Mouse (Mus musculus): Measurements from ENCODE around the gene Acox1. TPM values are rescaled to one million over a fixed set of nuclear protein-coding genes. Genes with fewer than 3 reads are reported as not detected.

Acox1 gene
- 67.5 and 75.7 TPM in 2 replicates for polyA plus RNA-seq (2014; fragmentation: Nextera tagmentation; extraction: Ambion mirVana)

DNA sequence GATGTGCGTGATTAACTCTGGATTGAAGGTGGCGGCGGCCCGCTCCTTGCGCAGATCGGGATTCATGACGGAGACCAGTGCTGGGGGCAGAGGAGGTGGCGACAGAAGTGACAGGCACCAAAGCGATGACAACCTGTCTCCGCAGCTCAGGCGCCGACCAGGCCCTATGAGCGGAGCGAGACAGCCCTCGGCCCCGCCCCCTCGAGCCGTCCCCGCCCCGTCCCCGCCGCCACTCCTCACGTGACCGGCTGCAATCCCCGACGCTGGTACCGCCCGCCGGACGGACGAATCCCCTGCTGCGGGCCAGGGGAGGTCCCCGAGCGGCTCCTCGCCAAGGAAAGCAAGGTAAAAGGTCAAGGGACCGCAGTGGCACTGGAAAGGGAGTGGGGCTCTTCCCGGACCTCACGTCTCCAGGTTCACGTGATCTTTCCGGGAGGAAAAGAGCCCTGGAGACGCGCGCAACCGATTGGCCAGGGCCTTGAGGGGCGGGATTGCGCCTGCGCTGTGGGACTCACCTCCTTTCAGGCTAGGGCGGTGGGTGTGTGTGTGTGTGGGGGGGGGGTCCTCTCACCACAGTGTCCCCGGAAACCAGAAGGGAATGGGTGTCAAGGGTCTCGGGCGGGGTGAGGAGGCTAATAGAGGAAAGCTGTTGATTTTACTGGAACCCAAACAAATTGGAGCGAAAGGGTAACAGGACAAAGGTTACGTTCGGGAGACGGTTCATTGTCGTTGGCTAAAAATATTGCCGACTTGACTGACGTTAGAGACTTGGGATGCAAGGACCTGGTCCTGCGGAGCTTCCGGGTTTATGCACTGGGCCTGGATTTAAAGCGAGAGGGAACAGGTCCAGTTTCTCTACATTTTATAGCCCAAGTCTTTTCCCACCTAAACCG lies at the start of gene Acox1, which contains the start of gene Ten1:
Acox1 (minus strand) TSS at position 407 of the 893 bp plus-strand sequence.
Ten1 (plus strand) TSS at position 217 of the 893 bp plus-strand sequence.
- peak within 1 kb of the TSS; percentile 97 for H3K27ac ChIP-seq
- H3K36me3 ChIP-seq (replicated peaks; ENCODE audit: control insufficient read depth, insufficient read depth): peaks cover 23% of the 10 kb centered on the region
- no peaks in the 10 kb centered on the region for H3K27me3 ChIP-seq (ENCODE audit: control insufficient read depth, insufficient read depth, low read length)
- under 1% methylated on average over 61 of the region's 62 CpGs for WGBS
- DNase-seq (ENCODE audit: low spot score) (peak; percentile 97), ATAC-seq (ENCODE audit: low FRiP score) (peak; percentile 97)
- peak within 1 kb of the TSS; percentile 60 for H3K4me3 ChIP-seq (replicated peaks; ENCODE audit: low read length)
- peaks cover 22% of the 10 kb centered on the region for H3K4me1 ChIP-seq (replicated peaks; ENCODE audit: control insufficient read depth, insufficient read depth, low read length)
- peak within 1 kb of the TSS; percentile 79 for H3K9ac ChIP-seq
- peak within 1 kb of the TSS; percentile 78 for H3K4me2 ChIP-seq (replicated peaks)
- H3K9me3 ChIP-seq (ENCODE audit: control insufficient read depth, low read length): no peaks in the 10 kb centered on the region

DNA sequence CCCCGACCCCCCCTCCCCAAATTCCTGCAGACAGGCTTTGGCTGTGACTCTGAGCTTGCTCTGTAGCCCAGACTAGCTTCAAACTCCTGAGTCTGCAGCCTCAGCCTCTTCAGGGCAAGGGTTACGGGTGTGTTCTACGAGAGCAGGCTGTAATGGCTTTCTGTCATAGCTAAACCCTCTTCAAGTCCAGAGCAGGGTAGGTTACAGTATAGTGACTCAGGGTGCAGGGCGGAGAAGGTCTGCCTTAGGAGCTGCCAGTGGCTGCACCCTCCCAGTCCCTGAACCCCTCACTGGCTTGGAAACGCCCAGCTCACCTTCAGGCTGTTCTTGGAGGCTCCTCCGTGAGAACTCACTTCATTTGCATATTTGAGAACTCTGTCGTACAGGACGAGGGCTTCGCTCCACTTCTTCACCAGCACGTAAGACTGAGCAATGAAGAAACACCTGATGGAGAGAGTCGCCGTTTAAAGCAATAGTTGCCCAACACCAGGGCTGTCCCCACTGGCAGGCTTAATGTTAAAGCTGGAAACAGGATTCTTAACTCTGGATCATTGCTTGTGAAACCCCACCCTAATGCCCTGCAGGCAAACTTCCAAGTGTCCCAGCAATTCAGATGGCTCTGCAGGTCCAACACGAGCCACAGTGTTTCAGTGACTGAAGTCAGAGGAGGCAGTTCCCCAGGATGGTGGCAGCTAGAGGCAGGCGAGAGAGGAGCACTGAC lies 48.8 kb upstream of the Acox1 start:
- Histone ChIP-seq H3K4me1 (replicated peaks; ENCODE audit: control insufficient read depth, insufficient read depth, low read length) (no peaks in the 10 kb centered on the region), H3K4me2 (replicated peaks) (no peak overlapping the region), H3K27ac (no peak overlapping the region), H3K27me3 (ENCODE audit: control insufficient read depth, insufficient read depth, low read length) (no peaks in the 10 kb centered on the region), H3K9ac (no peak overlapping the region), H3K36me3 (replicated peaks; ENCODE audit: control insufficient read depth, insufficient read depth) (peaks cover 99% of the 10 kb centered on the region), H3K9me3 (ENCODE audit: control insufficient read depth, low read length) (no peaks in the 10 kb centered on the region), H3K4me3 (replicated peaks; ENCODE audit: low read length) (no peak overlapping the region)
- ATAC-seq (ENCODE audit: low FRiP score) (no peak), DNase-seq (ENCODE audit: low spot score) (no peak)
- WGBS: 90% methylated on average over 14 of the region's 14 CpGs

DNA sequence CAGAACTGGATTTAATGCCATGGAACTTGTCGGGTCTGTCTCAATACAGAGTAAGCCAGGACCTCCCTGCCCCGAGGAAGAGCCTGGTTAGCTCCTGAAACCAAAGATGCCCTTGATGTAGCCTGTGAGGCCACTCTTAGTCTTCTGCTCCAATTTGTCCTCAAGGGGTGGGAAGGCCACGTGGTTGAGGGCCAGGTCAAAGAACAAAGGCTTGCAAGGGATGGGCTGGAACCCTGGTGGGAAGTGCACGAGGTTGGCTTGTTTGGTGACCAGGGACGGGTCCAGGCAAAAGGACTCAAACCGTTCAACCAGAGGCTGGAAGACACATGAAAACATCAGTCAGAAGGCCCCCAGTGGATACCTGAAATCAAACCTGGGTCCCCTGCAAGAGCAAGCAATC lies 46.8 kb upstream of the Acox1 start:
- Histone ChIP-seq H3K9ac (no peak overlapping the region), H3K4me2 (replicated peaks) (no peak overlapping the region), H3K4me3 (replicated peaks; ENCODE audit: low read length) (no peak overlapping the region), H3K36me3 (replicated peaks; ENCODE audit: control insufficient read depth, insufficient read depth) (peaks cover 83% of the 10 kb centered on the region), H3K4me1 (replicated peaks; ENCODE audit: control insufficient read depth, insufficient read depth, low read length) (no peaks in the 10 kb centered on the region), H3K27ac (no peak overlapping the region), H3K9me3 (ENCODE audit: control insufficient read depth, low read length) (no peaks in the 10 kb centered on the region), H3K27me3 (ENCODE audit: control insufficient read depth, insufficient read depth, low read length) (no peaks in the 10 kb centered on the region)
- WGBS: 73% methylated on average over 6 of the region's 6 CpGs
- ATAC-seq (ENCODE audit: low FRiP score): no peak
- DNase-seq (ENCODE audit: low spot score): no peak

DNA sequence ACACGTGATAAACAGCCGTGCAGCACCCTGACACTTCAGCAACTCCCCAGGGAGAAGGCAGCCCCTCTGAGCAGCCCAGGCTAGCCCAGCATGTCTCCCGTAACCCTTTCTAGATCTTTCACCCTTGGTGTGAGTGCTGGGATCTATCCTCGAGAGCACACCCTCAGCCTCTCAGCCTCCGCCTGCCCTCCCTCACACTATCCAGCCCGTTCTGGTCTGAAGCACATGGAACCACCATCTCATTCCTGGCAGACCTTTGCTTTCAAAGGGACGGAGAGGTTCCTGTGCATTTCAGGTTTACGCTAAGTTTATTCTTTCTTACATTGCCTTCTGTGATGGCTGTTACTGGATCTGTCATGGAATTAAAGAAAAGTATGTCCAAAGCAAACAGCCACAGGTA lies 45.7 kb upstream of the Acox1 start:
- no peak for DNase-seq (ENCODE audit: low spot score)
- Histone ChIP-seq H3K9ac (no peak overlapping the region), H3K4me2 (replicated peaks) (no peak overlapping the region), H3K36me3 (replicated peaks; ENCODE audit: control insufficient read depth, insufficient read depth) (peaks cover 73% of the 10 kb centered on the region), H3K4me1 (replicated peaks; ENCODE audit: control insufficient read depth, insufficient read depth, low read length) (peaks cover 3% of the 10 kb centered on the region; the same call in 1 of the 2 replicates), H3K9me3 (ENCODE audit: control insufficient read depth, low read length) (no peaks in the 10 kb centered on the region), H3K27ac (no peak overlapping the region), H3K27me3 (ENCODE audit: control insufficient read depth, insufficient read depth, low read length) (no peaks in the 10 kb centered on the region), H3K4me3 (replicated peaks; ENCODE audit: low read length) (no peak overlapping the region)
- ATAC-seq (ENCODE audit: low FRiP score): no peak
- WGBS: 85% methylated on average over 8 of the region's 8 CpGs

DNA sequence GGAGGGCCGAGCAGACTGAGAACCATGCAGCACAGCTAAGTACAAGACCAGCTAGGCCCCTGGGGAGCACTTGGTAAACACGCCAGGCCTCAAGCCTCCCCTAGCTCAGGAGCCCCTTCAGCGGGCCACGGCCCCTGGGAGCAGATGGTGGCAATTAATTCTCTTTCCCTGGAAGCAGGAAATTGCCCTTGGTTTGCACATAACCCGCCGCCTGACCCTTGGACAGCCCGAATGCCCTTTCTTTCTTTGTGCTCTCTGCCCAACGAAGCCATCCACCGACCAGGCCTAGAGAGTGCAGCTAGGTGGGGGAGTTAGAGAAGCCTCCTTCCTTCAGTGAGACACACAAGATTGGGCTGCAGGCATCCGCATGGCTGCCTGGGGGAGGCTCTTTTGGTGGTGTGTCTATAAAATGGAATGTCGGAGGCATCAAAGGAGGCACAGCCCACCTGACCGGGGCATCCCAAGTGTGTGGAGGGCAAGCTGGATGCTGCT lies 42.9 kb upstream of the Acox1 start:
- H3K4me2 ChIP-seq (replicated peaks): no peak overlapping the region
- H3K36me3 ChIP-seq (replicated peaks; ENCODE audit: control insufficient read depth, insufficient read depth): peaks cover 45% of the 10 kb centered on the region
- 44% methylated on average over 12 of the region's 12 CpGs for WGBS
- H3K4me1 ChIP-seq (replicated peaks; ENCODE audit: control insufficient read depth, insufficient read depth, low read length): peaks cover 6% of the 10 kb centered on the region; the same call in 1 of the 2 replicates
- H3K27me3 ChIP-seq (ENCODE audit: control insufficient read depth, insufficient read depth, low read length): peaks cover 11% of the 10 kb centered on the region
- ATAC-seq (ENCODE audit: low FRiP score): no peak
- DNase-seq (ENCODE audit: low spot score): no peak
- no peak overlapping the region for H3K9ac ChIP-seq
- no peak overlapping the region for H3K4me3 ChIP-seq (replicated peaks; ENCODE audit: low read length)
- H3K9me3 ChIP-seq (ENCODE audit: control insufficient read depth, low read length): no peaks in the 10 kb centered on the region
- no peak overlapping the region for H3K27ac ChIP-seq

DNA sequence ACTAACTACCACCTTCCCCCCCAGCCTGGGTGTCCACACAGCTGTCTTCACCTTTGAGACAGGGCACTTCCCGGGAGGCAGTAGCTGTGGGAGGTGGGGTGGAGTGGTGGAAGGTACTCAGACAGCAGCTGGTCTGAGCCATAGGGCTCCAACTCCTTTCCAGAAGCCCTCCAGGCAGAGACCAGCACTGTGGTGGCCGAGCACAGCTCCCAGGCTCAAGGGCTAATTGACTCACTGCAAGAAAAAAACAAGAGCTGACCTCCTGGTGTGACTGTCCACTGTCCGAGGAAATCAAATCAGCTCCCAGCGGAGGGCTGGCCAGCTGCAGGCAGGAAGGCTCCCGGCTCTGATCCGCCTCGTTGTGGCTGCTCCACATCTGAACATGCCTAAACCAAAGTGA lies 41.0 kb upstream of the Acox1 start:
- no peak overlapping the region for H3K4me2 ChIP-seq (replicated peaks)
- no peak overlapping the region for H3K9ac ChIP-seq
- no peak overlapping the region for H3K27ac ChIP-seq
- peaks cover 11% of the 10 kb centered on the region for H3K27me3 ChIP-seq (ENCODE audit: control insufficient read depth, insufficient read depth, low read length)
- no peak for ATAC-seq (ENCODE audit: low FRiP score)
- no peaks in the 10 kb centered on the region for H3K9me3 ChIP-seq (ENCODE audit: control insufficient read depth, low read length)
- WGBS: 13% methylated on average over 7 of the region's 7 CpGs
- H3K36me3 ChIP-seq (replicated peaks; ENCODE audit: control insufficient read depth, insufficient read depth): peaks cover 25% of the 10 kb centered on the region
- DNase-seq (ENCODE audit: low spot score): no peak
- H3K4me3 ChIP-seq (replicated peaks; ENCODE audit: low read length): no peak overlapping the region
- H3K4me1 ChIP-seq (replicated peaks; ENCODE audit: control insufficient read depth, insufficient read depth, low read length): peaks cover 6% of the 10 kb centered on the region; the same call in 1 of the 2 replicates

DNA sequence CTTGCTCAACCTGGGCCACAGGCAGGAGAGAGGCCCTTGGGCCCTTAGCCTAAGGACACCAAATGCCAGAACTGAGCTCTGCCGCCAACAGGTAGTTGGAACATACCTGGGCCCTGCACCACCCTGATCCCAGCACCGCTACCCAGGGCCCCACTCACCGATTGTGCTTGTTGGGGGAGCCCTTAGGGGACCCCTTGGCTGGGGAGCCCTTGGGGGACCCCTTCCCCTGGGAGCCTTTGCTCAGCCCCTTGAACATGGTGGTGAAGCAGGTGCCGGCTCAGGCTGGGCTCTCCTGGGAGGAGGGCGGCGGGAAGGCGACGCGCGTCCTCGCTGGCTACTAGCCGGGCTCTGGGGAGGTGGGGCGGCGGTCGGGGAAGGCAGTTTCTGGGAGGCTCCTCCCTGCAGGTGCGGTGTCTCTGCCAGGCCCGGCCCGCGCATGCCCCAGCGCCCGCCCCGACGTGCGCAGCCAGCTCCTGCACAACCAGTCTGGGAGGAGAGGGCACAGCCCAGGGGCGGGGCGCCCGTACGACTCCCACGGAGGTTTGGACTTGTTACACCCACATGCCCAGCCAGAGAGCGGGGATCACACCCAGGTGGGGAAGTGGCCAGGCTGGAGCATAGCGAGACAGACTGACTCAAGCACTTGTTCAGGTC lies 39.0 kb upstream of the Acox1 start, which contains the start of gene Evpl:
Evpl (minus strand) TSS at position 336 of the 654 bp plus-strand sequence.
- Histone ChIP-seq H3K9me3 (ENCODE audit: control insufficient read depth, low read length) (no peaks in the 10 kb centered on the region), H3K4me2 (replicated peaks) (no peak within 1 kb of the TSS), H3K4me3 (replicated peaks; ENCODE audit: low read length) (no peak within 1 kb of the TSS), H3K27ac (no peak within 1 kb of the TSS), H3K9ac (no peak within 1 kb of the TSS), H3K27me3 (ENCODE audit: control insufficient read depth, insufficient read depth, low read length) (peaks cover 14% of the 10 kb centered on the region), H3K36me3 (replicated peaks; ENCODE audit: control insufficient read depth, insufficient read depth) (peaks cover 7% of the 10 kb centered on the region; the same call in 1 of the 2 replicates), H3K4me1 (replicated peaks; ENCODE audit: control insufficient read depth, insufficient read depth, low read length) (peaks cover 6% of the 10 kb centered on the region; the same call in 1 of the 2 replicates)
- ATAC-seq (ENCODE audit: low FRiP score): no peak
- DNase-seq (ENCODE audit: low spot score): no peak
- WGBS: 14% methylated on average over 30 of the region's 31 CpGs

DNA sequence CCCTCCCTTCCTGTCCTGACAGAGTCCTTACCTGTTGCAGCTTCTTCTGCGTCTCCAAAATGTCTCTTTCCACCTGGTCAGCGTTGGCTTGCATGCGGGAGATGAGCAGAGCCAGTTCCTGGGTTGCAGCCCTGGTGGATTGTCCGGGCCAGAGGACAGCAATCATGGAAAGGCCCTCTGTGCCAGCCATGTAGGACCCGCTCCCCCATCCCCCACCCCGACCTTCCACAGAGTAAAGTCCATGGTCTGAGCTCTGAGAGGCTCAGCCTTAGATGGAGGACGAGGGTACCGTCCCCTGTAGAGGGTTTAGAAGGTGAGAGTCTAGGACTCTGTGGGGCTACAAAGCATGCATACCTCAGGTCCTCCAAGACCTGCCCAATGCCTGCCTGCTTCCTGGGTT lies 36.1 kb upstream of the Acox1 start:
- Histone ChIP-seq H3K36me3 (replicated peaks; ENCODE audit: control insufficient read depth, insufficient read depth) (no peaks in the 10 kb centered on the region), H3K4me2 (replicated peaks) (no peak overlapping the region), H3K4me3 (replicated peaks; ENCODE audit: low read length) (no peak overlapping the region), H3K27ac (no peak overlapping the region), H3K9ac (no peak overlapping the region), H3K27me3 (ENCODE audit: control insufficient read depth, insufficient read depth, low read length) (peaks cover 18% of the 10 kb centered on the region), H3K4me1 (replicated peaks; ENCODE audit: control insufficient read depth, insufficient read depth, low read length) (peaks cover 6% of the 10 kb centered on the region; the same call in 1 of the 2 replicates), H3K9me3 (ENCODE audit: control insufficient read depth, low read length) (no peaks in the 10 kb centered on the region)
- ATAC-seq (ENCODE audit: low FRiP score) (no peak), DNase-seq (ENCODE audit: low spot score) (no peak)
- WGBS: 87% methylated on average over 8 of the region's 8 CpGs
